Mouse (Mus musculus) CD8-positive naive resting alpha-beta T cell, adult 57 days (primary cell): ENCODE results near the gene Acaca. TPM values are rescaled to one million over a fixed set of nuclear protein-coding genes. Genes with fewer than 3 reads are reported as not detected.

Source experiments
- total RNA-seq: library from RNA; stranded (reverse); gene quantifications from one replicate; pipeline ENCODE4 v1.2.4, GENCODE M21; 2023

The Acaca gene
- 35.6 TPM for total RNA-seq

DNA sequence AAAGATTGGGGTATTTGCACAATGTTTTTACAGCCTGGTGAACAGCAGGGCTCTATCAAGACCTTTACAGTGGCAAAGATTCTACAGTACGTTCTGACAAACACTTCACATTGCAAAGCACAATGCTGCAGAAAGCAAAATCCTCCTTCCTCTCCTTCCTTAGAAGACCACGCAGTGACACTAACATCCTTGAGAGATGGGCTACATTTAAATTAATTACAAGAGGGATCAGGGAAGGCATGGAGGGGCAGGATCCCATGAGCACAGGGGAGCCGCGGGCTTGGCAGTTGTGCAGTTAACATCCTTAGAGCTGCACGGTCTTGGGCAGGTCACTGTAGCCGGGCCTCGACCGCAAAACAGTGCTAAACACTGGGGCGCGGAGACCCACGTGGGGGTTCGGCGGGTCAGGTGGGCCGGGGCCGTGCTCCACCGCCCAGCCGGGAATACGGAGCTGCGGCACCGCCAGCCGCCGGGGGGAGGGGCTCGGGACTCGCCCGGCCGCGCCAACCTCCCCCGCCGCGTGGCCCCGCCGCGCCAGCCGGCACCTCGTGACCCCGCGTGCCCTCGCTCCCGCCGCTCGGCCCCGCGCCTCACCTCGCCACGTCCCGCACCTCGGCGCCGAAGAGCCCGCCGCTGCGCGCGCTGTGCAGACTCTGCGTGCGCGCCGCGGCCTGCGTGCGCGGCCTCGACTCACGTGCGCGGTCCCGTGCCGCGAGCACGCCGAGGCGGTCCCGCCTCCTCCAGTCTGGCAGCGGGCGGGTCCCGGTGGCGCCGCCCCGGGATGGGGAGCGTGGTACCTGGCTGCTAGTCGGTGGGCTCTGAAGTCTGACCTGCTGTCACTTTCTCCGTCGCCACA, at the start of gene Acaca, which contains the start of gene Tada2a:
Gene Acaca, plus strand, starts transcription at position 730 of the 856 bp plus-strand sequence.
Gene Tada2a, minus strand, starts transcription at position 658 of the 856 bp plus-strand sequence.

DNA sequence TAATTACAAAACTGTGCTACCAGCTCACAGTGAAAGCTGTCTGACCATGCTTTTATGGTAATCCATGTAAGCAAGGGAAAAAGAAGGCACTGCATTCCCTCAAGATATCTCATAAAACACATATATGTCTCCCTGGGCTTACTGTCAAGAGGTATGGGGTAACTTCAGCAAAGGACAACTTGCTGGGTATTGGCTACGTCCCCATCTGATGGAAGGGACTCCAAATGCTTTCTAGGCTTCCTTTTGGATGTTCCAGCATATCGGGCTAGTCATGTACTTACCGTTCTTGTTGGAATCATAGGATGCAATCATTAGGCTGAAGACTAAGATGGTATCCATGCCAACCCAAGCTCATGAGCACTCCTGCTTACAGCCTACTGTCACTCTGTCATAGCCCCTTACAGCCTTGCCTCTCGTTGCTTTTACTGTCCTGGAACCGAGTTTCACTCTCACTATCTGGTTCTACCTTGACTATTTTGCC, 37.6 kb downstream of the Acaca start, which contains the start of gene Gm11437:
Gene Gm11437, minus strand, starts transcription at position 431 of the 481 bp plus-strand sequence.

Other genes starting within 250 kb of the Acaca start
- gene Ddx52, start 187.6 kb upstream of the Acaca start, total RNA-seq = 38.1 TPM
- 69.0 TPM for gene Synrg, start 165.2 kb upstream of the Acaca start, total RNA-seq
- gene Dusp14, start 60.4 kb upstream of the Acaca start, total RNA-seq = 0.64 TPM
- gene Tada2a, start 72 bp upstream of the Acaca start, total RNA-seq = 8.4 TPM
- not detected for gene Gm11437, start 37.8 kb downstream of the Acaca start, total RNA-seq